Mouse (Mus musculus): ENCODE measurements at regions not wholly inside any gene's neighbourhood (a gene's known extent, or its start where the extent isn't known, plus 50 kb on each side); places are given as distances from the start of the nearest gene placed in this dataset.

DNA sequence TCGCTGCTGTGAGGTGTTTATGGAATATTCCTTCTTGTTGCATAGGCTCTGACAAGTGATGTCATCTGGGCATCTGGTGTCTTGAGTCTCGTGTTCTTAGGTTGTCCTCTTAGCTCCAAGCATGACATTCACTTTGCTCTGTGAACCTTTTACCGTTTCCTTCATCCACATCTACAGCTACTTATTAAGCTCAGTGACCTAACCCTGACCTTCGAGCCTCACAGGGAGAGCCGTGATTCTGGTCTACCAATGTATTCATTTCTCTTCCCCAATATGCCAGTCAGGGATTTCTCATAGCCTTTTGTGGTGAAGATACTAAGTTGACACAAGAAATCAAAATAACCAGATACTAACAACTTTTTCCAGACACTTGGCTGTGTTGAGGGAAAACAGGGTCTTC, 409.0 kb upstream of the Mctp2 start:
- TF ChIP-seq POLR2A (IDR thresholded peaks at IDR 0.05; ENCODE audit: insufficient read length, low read depth), result no peak
- no peak for TF ChIP-seq USF1 (IDR thresholded peaks at IDR 0.05; ENCODE audit: low read depth)
- no peak for TF ChIP-seq E2F4 (IDR thresholded peaks at IDR 0.05; ENCODE audit: insufficient read depth)
- TF ChIP-seq CEBPB (IDR thresholded peaks at IDR 0.05; ENCODE audit: insufficient read depth, poor library complexity, severe bottlenecking), result no peak
- no peak for TF ChIP-seq MYOD1 (IDR thresholded peaks at IDR 0.05; ENCODE audit: control insufficient read depth in 1 of 3, insufficient read length in 2 of 3, low read depth in 2 of 3)
- TF ChIP-seq MAX (IDR thresholded peaks at IDR 0.05; ENCODE audit: low read depth), result no peak
- no peak for TF ChIP-seq TCF3 (IDR thresholded peaks at IDR 0.05; ENCODE audit: insufficient read length, low read depth)
- no peak for TF ChIP-seq TCF12 (IDR thresholded peaks at IDR 0.05; ENCODE audit: insufficient read depth, poor library complexity, severe bottlenecking)
- no peak for TF ChIP-seq SRF (IDR thresholded peaks at IDR 0.05; ENCODE audit: control insufficient read depth, insufficient read length, low read depth)
- TF ChIP-seq MYOG (IDR thresholded peaks at IDR 0.05; ENCODE audit: control insufficient read depth in 1 of 3, insufficient read depth in 1 of 3, insufficient read length in 2 of 3, low read depth in 2 of 3), result no peak
- TF ChIP-seq POLR2AphosphoS2 (IDR thresholded peaks at IDR 0.05; ENCODE audit: insufficient read length, low read depth), result no peak
